Mouse (Mus musculus) testis, adult 2 months (tissue): ENCODE measurements around the gene Carmil1.

Experiments
- CTCF ChIP-seq: fragments of 200-500 bp; IDR thresholded peaks from 2 replicates; pipeline ENCODE4 v1.5.1; 2012; ENCODE audit warnings: low read depth, mild to moderate bottlenecking, inconsistent platforms, low read length, moderate library complexity; ENCODE audit not compliant: control insufficient read depth, insufficient read depth, insufficient replicate concordance
- POLR2A ChIP-seq: fragments of 200-500 bp; IDR thresholded peaks from 2 replicates; pipeline ENCODE4 v1.6.1; 2012; ENCODE audit warnings: low read depth, mild to moderate bottlenecking, inconsistent platforms, low read length, moderate library complexity; ENCODE audit not compliant: control insufficient read depth

- TF ChIP-seq POLR2A (no peak), CTCF (no peak)
Observed at GRCm38 (mm10) chr13:24101157-24102130, 179.2 kb downstream of the Carmil1 start.
